Mouse (Mus musculus) kidney, adult 2 months (tissue): Measurements from ENCODE around the gene Rap1a.

Source experiments
- CTCF ChIP-seq: fragments of 200-500 bp; conservative IDR thresholded peaks from 2 replicates; pipeline ENCODE4 v1.5.1; 2011; ENCODE audit warnings: low read depth, mild to moderate bottlenecking, control low read depth, low read length, moderate library complexity, mixed read lengths; ENCODE audit not compliant: insufficient read depth, insufficient read length
- POLR2A ChIP-seq: fragments of 200-500 bp; IDR thresholded peaks from one replicate; pipeline ENCODE4 v1.6.1; 2011; ENCODE audit warnings: low read depth, low read length, control low read depth

DNA sequence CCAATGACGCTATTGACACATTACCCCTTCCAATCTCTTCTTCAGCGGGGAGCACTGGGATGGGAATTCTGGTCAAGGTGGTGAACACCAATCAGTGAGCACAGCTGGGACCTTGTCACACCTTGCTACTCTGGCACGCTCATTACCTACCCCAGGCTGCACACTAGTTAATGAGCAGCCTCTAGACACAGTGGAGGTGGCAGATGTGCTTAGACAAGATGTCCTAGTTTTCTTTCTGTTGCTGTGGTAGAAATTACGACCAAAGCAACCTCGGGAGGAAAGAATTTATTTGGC is 104.0 kb downstream of the Rap1a start:
- TF ChIP-seq POLR2A (no peak), CTCF (no peak)
